Mouse (Mus musculus) liver, adult 2 months (tissue): ENCODE measurements around the gene Sstr3.

Experiments
- CTCF ChIP-seq: fragments of 200-500 bp; IDR thresholded peaks from 2 replicates; pipeline ENCODE4 v1.5.1; 2011; ENCODE audit warnings: low read depth, low read length, control low read depth
- POLR2A ChIP-seq: fragments of 200-500 bp; IDR thresholded peaks from 2 replicates; pipeline ENCODE4 v1.6.1; 2011; ENCODE audit warnings: low read length, control low read depth; ENCODE audit not compliant: insufficient read depth; ENCODE audit errors: extremely low read depth

DNA sequence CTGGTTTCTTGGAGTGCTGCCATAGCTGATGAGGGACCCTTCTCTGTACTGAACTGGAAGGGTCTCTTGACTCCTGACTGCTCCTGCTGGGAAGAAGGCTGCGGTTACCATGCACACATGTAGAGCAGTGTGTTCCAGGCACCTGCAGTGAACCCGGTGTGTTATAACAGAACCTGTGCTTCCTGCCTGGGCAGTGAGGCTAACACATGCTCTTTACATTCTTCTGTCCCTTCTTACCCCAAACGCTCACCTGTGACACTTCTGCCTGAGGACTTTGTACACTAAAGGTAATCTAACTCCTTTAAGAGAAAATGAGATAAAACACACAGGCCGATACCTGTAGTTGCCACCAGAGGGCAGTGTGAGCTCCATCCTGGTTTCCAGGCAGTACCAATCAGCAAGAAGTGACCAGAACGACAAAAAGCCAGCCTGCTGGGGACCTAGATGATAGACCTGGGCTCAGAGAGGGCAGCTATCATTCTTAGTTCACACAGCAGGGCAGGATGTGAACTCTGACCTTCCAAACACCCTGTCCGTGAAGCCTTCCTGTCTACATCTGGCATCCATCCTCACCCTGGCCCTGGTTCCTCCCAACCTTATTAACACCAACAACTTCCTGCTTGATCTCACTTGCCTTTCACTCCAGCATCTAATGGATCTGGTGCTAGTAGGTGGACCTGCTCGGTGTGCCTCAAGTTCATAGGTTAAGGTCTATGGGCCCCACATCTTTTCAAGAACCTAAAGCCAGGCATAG is 29.9 kb downstream of the Sstr3 start:
- peak; percentile 78 for TF ChIP-seq CTCF
- no peak for TF ChIP-seq POLR2A
